Mouse (Mus musculus): Measurements from ENCODE around the gene Kcnk1. TPM values are rescaled to one million over a fixed set of nuclear protein-coding genes. Genes with fewer than 3 reads are reported as not detected.

Kcnk1 gene
- polyA plus RNA-seq (2016; fragmentation: Nextera tagmentation; extraction: Ambion mirVana), result 2.8 and 8.7 TPM in 2 replicates

DNA sequence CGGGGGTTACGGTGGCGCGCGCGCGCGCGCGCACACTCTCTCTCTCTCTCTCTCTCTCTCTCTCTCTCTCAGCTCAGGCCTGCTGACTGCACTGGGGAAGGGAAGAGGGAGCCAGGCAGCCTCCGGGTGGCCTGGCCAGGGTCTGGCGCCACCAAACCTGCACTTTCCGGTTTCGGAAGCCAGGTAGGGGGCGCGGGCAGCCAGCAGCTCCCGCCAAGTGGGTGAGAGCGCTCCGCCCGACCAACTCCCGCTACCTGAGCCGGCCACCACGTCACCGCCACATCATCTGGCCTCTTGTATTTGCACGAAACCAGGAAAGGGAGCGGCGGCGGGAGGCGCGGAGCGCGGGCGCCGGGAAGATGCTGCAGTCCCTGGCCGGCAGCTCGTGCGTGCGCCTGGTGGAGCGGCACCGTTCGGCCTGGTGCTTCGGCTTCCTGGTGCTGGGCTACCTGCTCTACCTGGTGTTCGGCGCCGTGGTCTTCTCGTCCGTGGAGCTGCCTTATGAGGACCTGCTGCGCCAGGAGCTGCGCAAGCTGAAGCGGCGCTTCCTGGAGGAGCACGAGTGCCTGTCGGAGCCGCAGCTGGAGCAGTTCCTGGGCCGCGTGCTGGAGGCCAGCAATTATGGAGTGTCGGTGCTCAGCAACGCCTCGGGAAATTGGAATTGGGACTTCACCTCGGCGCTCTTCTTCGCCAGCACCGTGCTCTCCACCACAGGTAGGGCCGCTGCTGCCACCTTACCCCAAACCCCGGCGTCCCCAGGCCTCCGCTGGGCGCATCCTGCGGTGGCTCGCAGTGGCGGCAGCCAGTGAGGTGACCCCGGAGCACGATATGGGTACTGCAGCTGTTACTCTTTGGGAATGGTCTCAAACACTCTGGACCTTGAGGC, at the start of gene Kcnk1:
Gene Kcnk1, plus strand, starts transcription at position 70 of the 886 bp plus-strand sequence.
- H3K27ac ChIP-seq, result peak within 1 kb of the TSS; percentile 69

DNA sequence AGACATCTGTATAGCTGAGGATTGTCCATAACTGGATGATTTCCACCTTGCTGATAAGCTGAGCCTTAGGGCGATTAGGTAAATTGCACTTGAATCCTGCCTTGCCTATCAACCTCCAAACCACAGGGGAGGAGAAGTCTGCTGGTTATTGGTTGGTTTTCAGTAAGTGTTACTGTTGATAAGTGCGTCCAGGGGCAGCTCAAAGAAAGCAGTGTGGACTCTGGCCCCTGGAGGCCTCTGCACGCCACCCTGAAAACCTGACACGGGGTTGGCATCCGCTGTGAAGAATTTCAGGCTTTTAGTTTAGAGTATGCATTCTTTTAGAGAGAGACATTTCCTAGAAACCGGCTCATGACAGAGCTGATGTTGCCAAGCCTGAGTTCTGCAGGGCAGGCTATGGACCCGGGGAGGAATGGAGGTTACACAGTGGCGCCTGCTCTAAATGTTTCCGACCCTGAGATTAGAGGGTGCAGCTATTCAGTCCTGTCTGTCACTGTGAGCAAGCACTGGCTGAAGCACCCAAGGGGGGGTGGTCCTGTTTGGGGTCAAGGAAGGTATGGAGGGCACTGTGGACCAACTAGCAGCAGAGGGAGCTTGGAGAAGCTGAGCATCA, 46.2 kb upstream of the Kcnk1 start:
- Histone ChIP-seq H3K9me3 (no peaks in the 10 kb centered on the region), H3K4me3 (no peak overlapping the region), H3K36me3 (no peaks in the 10 kb centered on the region), H3K27me3 (ENCODE audit: insufficient read depth, poor library complexity, severe bottlenecking) (peaks cover 28% of the 10 kb centered on the region; the same call in 1 of the 2 replicates), H3K4me1 (no peaks in the 10 kb centered on the region), H3K27ac (no peak overlapping the region)
- 76% methylated on average over 9 of the region's 9 CpGs for WGBS
- no peak for DNase-seq (ENCODE audit: low spot score)

More for the DNA sequence above, at the start of gene Kcnk1:
- peaks cover 18% of the 10 kb centered on the region for H3K4me1 ChIP-seq
- WGBS, result under 1% methylated on average over 73 of the region's 73 CpGs
- H3K27me3 ChIP-seq (ENCODE audit: insufficient read depth, poor library complexity, severe bottlenecking), result peaks cover 80% of the 10 kb centered on the region
- H3K9me3 ChIP-seq, result no peaks in the 10 kb centered on the region
- DNase-seq (ENCODE audit: low spot score), result no peak
- peak within 1 kb of the TSS; percentile 73 for H3K4me3 ChIP-seq
- no peaks in the 10 kb centered on the region for H3K36me3 ChIP-seq

DNA sequence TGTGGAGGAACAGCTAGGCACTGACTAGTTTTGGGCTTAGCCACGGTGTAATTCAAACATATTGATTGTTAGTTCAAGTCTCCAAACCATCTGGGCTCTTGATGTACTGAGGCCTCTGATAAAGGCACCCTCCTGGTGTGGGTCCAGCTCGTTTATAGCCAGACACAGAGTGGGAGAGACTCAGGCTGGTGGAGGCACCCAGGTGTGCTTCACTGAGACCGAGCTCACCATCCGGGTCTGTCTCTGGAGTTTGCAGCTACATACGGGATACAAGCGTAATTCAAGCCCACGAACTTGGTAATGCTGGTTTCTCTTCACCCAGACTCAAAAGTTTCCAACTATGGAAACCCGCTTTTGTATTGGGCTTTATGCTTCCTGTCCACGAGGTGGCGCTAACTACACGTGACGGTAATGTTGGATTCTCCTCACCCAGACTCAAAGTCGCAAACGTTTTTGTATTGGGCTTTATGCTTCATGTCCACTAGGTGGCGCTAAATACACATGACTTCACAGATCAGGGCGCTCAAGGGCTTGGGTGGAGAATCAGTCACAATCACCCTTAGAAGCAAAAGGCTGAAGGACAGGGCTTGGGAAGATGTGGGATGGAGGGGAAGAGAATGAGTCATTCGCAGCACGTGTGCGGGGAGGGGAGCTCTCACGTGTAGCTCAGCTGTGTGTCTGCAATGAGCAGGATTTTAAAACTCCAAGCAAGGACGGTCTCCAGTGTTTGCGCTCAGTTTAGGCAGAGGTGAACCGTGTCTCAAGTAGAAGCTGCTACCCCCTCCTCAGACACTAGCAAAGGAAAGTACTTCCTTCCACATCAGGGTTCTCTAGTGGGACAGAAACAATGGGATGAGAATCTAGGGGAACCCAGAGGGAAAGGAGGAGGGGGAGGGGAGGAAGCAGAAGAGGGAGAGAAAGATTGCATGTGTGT, 44.7 kb upstream of the Kcnk1 start:
- Histone ChIP-seq H3K36me3 (no peaks in the 10 kb centered on the region), H3K27ac (no peak overlapping the region), H3K27me3 (ENCODE audit: insufficient read depth, poor library complexity, severe bottlenecking) (peaks cover 29% of the 10 kb centered on the region; the same call in 1 of the 2 replicates), H3K9me3 (no peaks in the 10 kb centered on the region), H3K4me3 (no peak overlapping the region), H3K4me1 (no peaks in the 10 kb centered on the region)
- DNase-seq (ENCODE audit: low spot score), result peak; percentile 92
- 22% methylated on average over 23 of the region's 23 CpGs for WGBS

DNA sequence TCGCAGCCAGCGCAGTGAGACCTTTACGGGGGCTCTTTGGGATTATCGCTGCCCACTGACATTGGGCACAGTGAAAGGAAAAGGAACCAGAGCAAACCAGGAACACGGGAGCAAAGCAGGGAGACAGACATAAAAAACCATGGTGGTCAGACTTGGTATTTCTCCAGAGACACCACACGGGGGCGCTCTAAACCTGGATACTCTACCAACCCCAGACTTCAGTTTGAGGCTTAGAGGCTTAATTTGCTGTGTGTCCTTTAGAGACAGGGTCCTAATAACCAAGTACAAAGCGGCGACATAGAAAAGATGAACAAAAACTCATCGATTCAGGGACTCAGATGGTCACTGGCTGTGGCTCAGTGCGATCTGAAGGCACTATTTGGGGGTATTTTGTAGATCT, 39.3 kb upstream of the Kcnk1 start:
- Histone ChIP-seq H3K4me3 (no peak overlapping the region), H3K27ac (no peak overlapping the region), H3K4me1 (no peaks in the 10 kb centered on the region), H3K9me3 (no peaks in the 10 kb centered on the region), H3K36me3 (no peaks in the 10 kb centered on the region), H3K27me3 (ENCODE audit: insufficient read depth, poor library complexity, severe bottlenecking) (peaks cover 39% of the 10 kb centered on the region; the same call in 1 of the 2 replicates)
- DNase-seq (ENCODE audit: low spot score), result no peak
- WGBS, result 11% methylated on average over 11 of the region's 11 CpGs

DNA sequence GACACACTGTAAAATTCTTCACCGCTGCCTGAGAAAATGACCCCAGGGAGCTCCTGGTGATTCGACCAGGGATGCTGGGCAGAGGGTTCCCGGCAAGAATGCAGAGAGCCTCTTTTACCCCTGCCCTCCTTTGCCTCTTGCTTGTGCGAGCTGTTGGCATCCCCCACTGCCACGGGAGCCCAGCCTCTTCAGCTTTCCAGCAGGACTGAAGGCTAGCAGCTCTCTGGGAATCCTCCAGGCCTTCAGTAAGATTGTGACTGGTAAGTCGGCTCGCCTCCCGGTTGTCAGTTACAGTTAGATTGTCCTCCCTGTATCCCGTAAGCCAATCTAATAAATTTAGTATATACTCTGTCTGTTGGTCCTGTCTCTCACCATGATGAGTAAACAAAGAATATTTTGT, 38.2 kb upstream of the Kcnk1 start:
- no peak overlapping the region for H3K4me3 ChIP-seq
- no peak for DNase-seq (ENCODE audit: low spot score)
- WGBS, result 74% methylated on average over 9 of the region's 9 CpGs
- no peaks in the 10 kb centered on the region for H3K9me3 ChIP-seq
- H3K27me3 ChIP-seq (ENCODE audit: insufficient read depth, poor library complexity, severe bottlenecking), result peaks cover 28% of the 10 kb centered on the region; the same call in 1 of the 2 replicates
- H3K36me3 ChIP-seq, result no peaks in the 10 kb centered on the region
- no peak overlapping the region for H3K27ac ChIP-seq
- no peaks in the 10 kb centered on the region for H3K4me1 ChIP-seq

DNA sequence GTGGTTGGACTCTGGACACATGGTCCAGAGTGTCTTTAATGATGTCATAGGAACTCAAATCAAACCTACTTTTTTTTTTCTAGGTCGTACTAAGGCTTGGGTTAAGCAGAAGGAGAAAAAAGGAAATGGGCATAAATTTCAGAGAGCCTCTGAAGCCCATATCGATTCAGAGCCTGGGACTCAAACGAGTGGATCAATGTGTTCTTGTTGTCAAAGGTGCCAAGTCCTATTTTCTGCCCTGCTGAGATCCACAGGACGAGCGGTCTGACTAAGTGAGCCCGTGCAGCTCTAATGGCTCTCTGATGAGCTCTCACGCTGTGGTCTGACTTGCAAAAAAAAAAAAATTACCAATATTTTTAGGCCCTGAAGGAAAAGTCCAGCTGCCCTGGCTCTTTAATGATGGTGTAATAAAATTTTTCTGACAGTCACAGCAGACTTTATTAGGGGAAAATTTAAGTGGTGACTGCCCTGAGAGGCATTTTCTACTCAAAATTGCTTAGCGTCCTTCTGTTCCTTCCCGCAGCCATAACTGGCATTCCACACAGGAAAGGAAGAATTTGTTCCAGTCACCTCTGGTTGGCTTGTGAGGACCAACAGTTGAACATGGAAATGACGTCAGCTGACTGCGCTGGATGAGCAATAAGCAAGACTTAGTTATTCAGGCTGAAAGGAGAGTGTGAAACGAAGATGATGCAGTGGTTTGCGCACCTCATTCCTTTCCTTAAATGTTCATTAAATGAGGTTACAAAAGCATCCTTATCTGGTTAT, 37.6 kb upstream of the Kcnk1 start:
- H3K9me3 ChIP-seq, result no peaks in the 10 kb centered on the region
- DNase-seq (ENCODE audit: low spot score), result no peak
- H3K27me3 ChIP-seq (ENCODE audit: insufficient read depth, poor library complexity, severe bottlenecking), result peaks cover 25% of the 10 kb centered on the region; the same call in 1 of the 2 replicates
- H3K4me3 ChIP-seq, result no peak overlapping the region
- H3K36me3 ChIP-seq, result no peaks in the 10 kb centered on the region
- 75% methylated on average over 13 of the region's 13 CpGs for WGBS
- H3K4me1 ChIP-seq, result no peaks in the 10 kb centered on the region
- H3K27ac ChIP-seq, result no peak overlapping the region

DNA sequence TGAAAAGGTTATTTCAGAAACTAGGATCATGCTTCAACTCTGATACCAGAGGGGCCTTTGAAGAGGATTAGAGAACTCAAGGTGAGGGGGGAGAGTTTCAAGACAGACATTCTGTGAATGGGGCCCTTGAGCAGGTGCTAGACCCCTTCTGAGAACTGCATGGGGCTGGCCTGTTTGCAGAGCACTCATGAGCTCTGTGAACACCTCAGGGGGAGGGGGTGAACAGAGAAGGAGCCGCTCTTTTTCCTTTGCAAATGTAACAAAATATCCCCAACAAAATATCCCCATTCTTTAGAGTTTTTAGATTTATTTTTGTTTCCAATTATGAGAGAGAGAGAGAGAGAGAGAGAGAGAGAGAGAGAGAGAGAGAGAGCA, 37.0 kb upstream of the Kcnk1 start:
- Histone ChIP-seq H3K36me3 (no peaks in the 10 kb centered on the region), H3K9me3 (no peaks in the 10 kb centered on the region), H3K4me1 (no peaks in the 10 kb centered on the region), H3K4me3 (no peak overlapping the region), H3K27ac (no peak overlapping the region), H3K27me3 (ENCODE audit: insufficient read depth, poor library complexity, severe bottlenecking) (peaks cover 23% of the 10 kb centered on the region; the same call in 1 of the 2 replicates)
- no peak for DNase-seq (ENCODE audit: low spot score)
- 57% methylated on average over 1 of the region's 1 CpGs for WGBS

DNA sequence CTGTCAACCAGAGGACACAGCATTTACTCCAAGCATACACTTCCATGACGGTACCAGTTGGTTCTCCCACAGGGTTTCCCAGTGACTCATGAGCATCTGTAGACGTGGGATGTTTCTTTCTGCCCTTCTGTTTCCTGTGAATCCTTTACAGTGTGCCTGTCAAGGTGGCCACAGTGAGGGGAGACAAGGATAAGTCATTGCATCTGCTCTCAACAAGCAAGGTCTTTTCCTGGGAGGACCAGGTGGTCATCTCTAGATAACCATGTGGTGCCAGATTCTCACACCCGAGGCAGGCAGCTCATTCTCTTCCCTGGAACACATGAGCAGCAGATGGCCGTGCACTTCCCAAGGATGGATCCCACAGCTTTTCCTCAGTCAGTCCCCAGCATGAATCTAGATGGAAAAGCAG, 35.6 kb upstream of the Kcnk1 start:
- no peak overlapping the region for H3K27ac ChIP-seq
- H3K9me3 ChIP-seq, result no peaks in the 10 kb centered on the region
- H3K4me3 ChIP-seq, result no peak overlapping the region
- no peak for DNase-seq (ENCODE audit: low spot score)
- H3K27me3 ChIP-seq (ENCODE audit: insufficient read depth, poor library complexity, severe bottlenecking), result peaks cover 31% of the 10 kb centered on the region
- WGBS, result 38% methylated on average over 4 of the region's 4 CpGs
- H3K36me3 ChIP-seq, result no peaks in the 10 kb centered on the region
- peaks cover 10% of the 10 kb centered on the region; the same call in 1 of the 2 replicates for H3K4me1 ChIP-seq

DNA sequence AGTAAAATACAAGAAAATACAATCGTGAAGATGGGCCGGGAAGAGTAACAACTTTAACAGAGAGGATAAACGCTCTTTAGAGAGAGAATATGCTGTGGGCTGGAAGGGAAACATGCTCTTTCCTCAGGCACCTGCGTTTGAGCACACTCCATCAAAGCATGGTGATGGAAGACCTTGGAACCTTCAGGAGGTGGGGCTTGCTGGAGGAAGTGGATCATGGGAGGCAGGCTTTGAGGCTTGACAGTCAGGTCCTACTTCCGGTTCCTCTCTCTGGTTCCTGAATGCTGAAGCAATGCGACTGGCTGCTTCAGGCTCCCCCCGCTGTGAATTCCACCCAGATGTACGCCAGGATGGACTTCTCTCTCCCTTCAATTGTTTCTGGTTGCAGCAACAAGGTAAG, 34.9 kb upstream of the Kcnk1 start:
- Histone ChIP-seq H3K4me3 (no peak overlapping the region), H3K27ac (no peak overlapping the region), H3K36me3 (no peaks in the 10 kb centered on the region), H3K27me3 (ENCODE audit: insufficient read depth, poor library complexity, severe bottlenecking) (peaks cover 37% of the 10 kb centered on the region), H3K9me3 (no peaks in the 10 kb centered on the region), H3K4me1 (peaks cover 10% of the 10 kb centered on the region; the same call in 1 of the 2 replicates)
- no peak for DNase-seq (ENCODE audit: low spot score)
- WGBS, result 83% methylated on average over 8 of the region's 8 CpGs

DNA sequence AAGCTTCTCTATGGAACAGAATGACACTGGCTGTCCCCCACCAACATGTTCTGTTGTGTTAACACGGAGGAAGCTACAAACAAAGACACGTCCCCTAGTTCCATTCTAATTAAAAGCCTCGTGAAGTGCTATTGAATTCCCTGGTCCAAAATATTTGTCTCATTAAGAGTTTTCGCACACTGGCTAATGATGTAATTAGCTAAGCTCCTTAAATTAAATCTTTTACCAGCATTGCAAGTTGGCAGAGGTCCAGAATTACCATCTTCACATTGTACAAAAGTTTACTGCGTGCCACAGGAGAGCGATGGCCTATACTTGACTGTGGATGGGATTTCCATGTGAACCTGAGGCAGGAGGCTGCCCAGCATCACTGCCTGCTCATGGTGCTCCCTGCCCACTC, 33.2 kb upstream of the Kcnk1 start:
- no peak for DNase-seq (ENCODE audit: low spot score)
- Histone ChIP-seq H3K36me3 (no peaks in the 10 kb centered on the region), H3K4me3 (no peak overlapping the region), H3K4me1 (peaks cover 10% of the 10 kb centered on the region; the same call in 1 of the 2 replicates), H3K27ac (no peak overlapping the region), H3K9me3 (no peaks in the 10 kb centered on the region), H3K27me3 (ENCODE audit: insufficient read depth, poor library complexity, severe bottlenecking) (peaks cover 32% of the 10 kb centered on the region)
- WGBS, result 88% methylated on average over 6 of the region's 6 CpGs

DNA sequence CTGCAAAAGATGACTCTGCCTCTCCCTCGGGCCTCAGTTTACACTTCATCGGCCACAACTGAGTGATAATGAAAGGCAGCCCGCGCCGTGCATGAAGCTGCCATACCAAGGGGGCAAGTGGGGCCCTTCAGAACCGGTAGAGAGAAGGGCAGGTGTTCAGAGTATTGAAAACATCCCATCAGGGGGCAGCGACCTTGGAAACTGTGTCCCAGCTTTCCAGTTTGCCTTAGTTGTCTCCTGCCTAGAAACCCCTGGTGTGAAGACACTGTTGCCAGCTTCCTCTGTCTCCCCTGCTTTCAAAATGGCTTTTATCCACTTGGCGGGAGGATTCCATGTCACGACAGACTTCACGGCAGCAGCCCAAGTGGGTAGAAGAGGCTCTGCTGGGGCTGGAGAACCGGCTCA, 31.2 kb upstream of the Kcnk1 start:
- 1% methylated on average over 11 of the region's 11 CpGs for WGBS
- DNase-seq (ENCODE audit: low spot score), result no peak
- Histone ChIP-seq H3K27ac (0 out of 2 replicates have a peak overlapping the region, but pooled peaks have one; percentile 10), H3K4me3 (peak overlapping the region; percentile 49), H3K36me3 (no peaks in the 10 kb centered on the region), H3K4me1 (peaks cover 10% of the 10 kb centered on the region; the same call in 1 of the 2 replicates), H3K27me3 (ENCODE audit: insufficient read depth, poor library complexity, severe bottlenecking) (peaks cover 32% of the 10 kb centered on the region), H3K9me3 (no peaks in the 10 kb centered on the region)

DNA sequence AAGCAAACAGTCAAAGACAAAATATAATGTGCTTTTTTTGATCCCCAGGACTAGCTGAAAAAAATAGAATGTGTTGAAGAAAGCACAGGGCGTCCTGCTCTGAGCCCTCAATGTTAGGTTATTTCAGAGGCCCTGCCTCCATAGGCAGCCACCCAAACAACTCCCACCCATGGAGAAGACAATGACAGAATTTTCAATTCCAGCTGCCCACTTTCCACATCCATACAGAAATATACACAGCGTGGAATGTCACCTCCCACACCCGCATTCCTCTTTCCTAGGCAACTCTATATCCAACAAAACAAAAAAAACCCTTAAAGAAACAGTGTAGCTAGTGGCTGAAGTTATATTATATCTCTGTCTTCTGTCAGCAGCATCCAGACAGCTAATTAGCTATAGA, 23.6 kb upstream of the Kcnk1 start:
- Histone ChIP-seq H3K36me3 (no peaks in the 10 kb centered on the region), H3K27ac (no peak overlapping the region), H3K27me3 (ENCODE audit: insufficient read depth, poor library complexity, severe bottlenecking) (0 out of 2 replicates have a peak, but pooled peaks cover 4% of the 10 kb centered on the region), H3K4me1 (no peaks in the 10 kb centered on the region), H3K4me3 (no peak overlapping the region), H3K9me3 (no peaks in the 10 kb centered on the region)
- no peak for DNase-seq (ENCODE audit: low spot score)
- WGBS, result 71% methylated on average over 3 of the region's 3 CpGs

Measured in heart, embryonic 10.5 days (tissue).